Mouse (Mus musculus): ENCODE results near the gene Akap8l. TPM values are rescaled to one million over a fixed set of nuclear protein-coding genes. Genes with fewer than 3 reads are reported as not detected.

Akap8l gene
- polyA plus RNA-seq (2015; fragmentation: Nextera tagmentation; extraction: Ambion mirVana) = 35.4 and 36.9 TPM in 2 replicates

GRCm38 (mm10) chr17:32350382-32350983, at the start of gene Akap8l:
Gene Akap8l, minus strand, starts transcription at chr17:32350607.
- H3K27me3 ChIP-seq = no peaks in the 10 kb centered on the region
- peaks cover 39% of the 10 kb centered on the region for H3K4me1 ChIP-seq (replicated peaks)
- DNase-seq (peak; percentile 98), ATAC-seq (ENCODE audit: low read depth) (peak; percentile 96)
- peak within 1 kb of the TSS; percentile 82 for H3K9ac ChIP-seq
- peak within 1 kb of the TSS; percentile 90 for H3K4me2 ChIP-seq
- H3K9me3 ChIP-seq (replicated peaks) = no peaks in the 10 kb centered on the region
- H3K27ac ChIP-seq = peak within 1 kb of the TSS; percentile 92
- H3K36me3 ChIP-seq = peaks cover 19% of the 10 kb centered on the region
- peak within 1 kb of the TSS; percentile 89 for H3K4me3 ChIP-seq (replicated peaks)
- WGBS (ENCODE audit: insufficient replicate concordance) = under 1% methylated on average over 37 of the region's 37 CpGs

GRCm38 (mm10) chr17:32396266-32396665, 45.9 kb upstream of the Akap8l start:
- H3K9ac ChIP-seq = no peak overlapping the region
- H3K36me3 ChIP-seq = no peaks in the 10 kb centered on the region
- peak overlapping the region; percentile 49 for H3K4me2 ChIP-seq
- WGBS (ENCODE audit: insufficient replicate concordance) = 67% methylated on average over 37 of the region's 37 CpGs
- H3K27ac ChIP-seq = no peak overlapping the region
- DNase-seq = no peak
- H3K9me3 ChIP-seq (replicated peaks) = no peaks in the 10 kb centered on the region
- ATAC-seq (ENCODE audit: low read depth) = no peak
- peak overlapping the region; percentile 18 for H3K4me3 ChIP-seq (replicated peaks)
- H3K4me1 ChIP-seq (replicated peaks) = peaks cover 22% of the 10 kb centered on the region
- peaks cover 46% of the 10 kb centered on the region for H3K27me3 ChIP-seq

- no peak overlapping the region for H3K27ac ChIP-seq
- no peaks in the 10 kb centered on the region for H3K36me3 ChIP-seq
- DNase-seq (no peak), ATAC-seq (ENCODE audit: low read depth) (no peak)
- WGBS (ENCODE audit: insufficient replicate concordance) = 74% methylated on average over 10 of the region's 10 CpGs
- H3K4me1 ChIP-seq (replicated peaks) = peaks cover 29% of the 10 kb centered on the region
- H3K9ac ChIP-seq = no peak overlapping the region
- peaks cover 48% of the 10 kb centered on the region for H3K27me3 ChIP-seq
- no peaks in the 10 kb centered on the region for H3K9me3 ChIP-seq (replicated peaks)
- H3K4me2 ChIP-seq = no peak overlapping the region
- H3K4me3 ChIP-seq (replicated peaks) = no peak overlapping the region
These were observed 43.5 kb upstream of the Akap8l start for GRCm38 (mm10) chr17:32393944-32394343.

- Histone ChIP-seq H3K9ac (peak within 1 kb of the TSS; percentile 81), H3K27me3 (peaks cover 19% of the 10 kb centered on the region), H3K4me2 (peak within 1 kb of the TSS; percentile 100), H3K9me3 (replicated peaks) (no peaks in the 10 kb centered on the region), H3K27ac (peak within 1 kb of the TSS; percentile 81), H3K4me1 (replicated peaks) (peaks cover 48% of the 10 kb centered on the region), H3K4me3 (replicated peaks) (peak within 1 kb of the TSS; percentile 79), H3K36me3 (no peaks in the 10 kb centered on the region)
- WGBS (ENCODE audit: insufficient replicate concordance) = under 1% methylated on average over 24 of the region's 44 CpGs
- ATAC-seq (ENCODE audit: low read depth) (peak; percentile 83), DNase-seq (peak; percentile 85)
These were observed 38.8 kb upstream of the Akap8l start, which contains the start of gene Wiz for GRCm38 (mm10) chr17:32389101-32389659. Gene Wiz, minus strand, starts transcription at chr17:32389439.

- no peaks in the 10 kb centered on the region for H3K9me3 ChIP-seq (replicated peaks)
- ATAC-seq (ENCODE audit: low read depth) (peak; percentile 69), DNase-seq (peak; percentile 53)
- peak overlapping the region; percentile 81 for H3K27ac ChIP-seq
- H3K4me3 ChIP-seq (replicated peaks) = peak overlapping the region; percentile 79
- H3K36me3 ChIP-seq = no peaks in the 10 kb centered on the region
- H3K4me1 ChIP-seq (replicated peaks) = peaks cover 43% of the 10 kb centered on the region
- peak overlapping the region; percentile 100 for H3K4me2 ChIP-seq
- H3K27me3 ChIP-seq = peaks cover 17% of the 10 kb centered on the region
- peak overlapping the region; percentile 81 for H3K9ac ChIP-seq
- WGBS (ENCODE audit: insufficient replicate concordance) = 2% methylated on average over 39 of the region's 39 CpGs
These were observed 38.1 kb upstream of the Akap8l start for GRCm38 (mm10) chr17:32388370-32389100.

- WGBS (ENCODE audit: insufficient replicate concordance) = 62% methylated on average over 7 of the region's 7 CpGs
- Histone ChIP-seq H3K27ac (peak overlapping the region; percentile 81), H3K9ac (peak overlapping the region; percentile 81; the same call in 1 of the 2 replicates), H3K4me1 (replicated peaks) (peaks cover 40% of the 10 kb centered on the region), H3K9me3 (replicated peaks) (no peaks in the 10 kb centered on the region), H3K36me3 (no peaks in the 10 kb centered on the region), H3K4me2 (peak overlapping the region; percentile 100), H3K4me3 (replicated peaks) (peak overlapping the region; percentile 79), H3K27me3 (peaks cover 15% of the 10 kb centered on the region)
- no peak for DNase-seq
- no peak for ATAC-seq (ENCODE audit: low read depth)
These were observed 37.6 kb upstream of the Akap8l start for GRCm38 (mm10) chr17:32387986-32388369.

- no peak for ATAC-seq (ENCODE audit: low read depth)
- peaks cover 35% of the 10 kb centered on the region for H3K4me1 ChIP-seq (replicated peaks)
- WGBS (ENCODE audit: insufficient replicate concordance) = 51% methylated on average over 9 of the region's 9 CpGs
These were observed 36.4 kb upstream of the Akap8l start for GRCm38 (mm10) chr17:32386659-32387432.

GRCm38 (mm10) chr17:32383661-32384060, 33.3 kb upstream of the Akap8l start:
- Histone ChIP-seq H3K4me2 (no peak overlapping the region), H3K4me1 (replicated peaks) (peaks cover 24% of the 10 kb centered on the region), H3K4me3 (replicated peaks) (no peak overlapping the region), H3K27ac (no peak overlapping the region), H3K27me3 (no peaks in the 10 kb centered on the region), H3K9ac (no peak overlapping the region), H3K36me3 (peaks cover 6% of the 10 kb centered on the region; the same call in 1 of the 2 replicates), H3K9me3 (replicated peaks) (no peaks in the 10 kb centered on the region)
- 71% methylated on average over 5 of the region's 5 CpGs for WGBS (ENCODE audit: insufficient replicate concordance)
- no peak for DNase-seq
- no peak for ATAC-seq (ENCODE audit: low read depth)

More at GRCm38 (mm10) chr17:32386659-32387432, 36.4 kb upstream of the Akap8l start:
- no peak overlapping the region for H3K9ac ChIP-seq
- peaks cover 4% of the 10 kb centered on the region; the same call in 1 of the 2 replicates for H3K36me3 ChIP-seq
- H3K27me3 ChIP-seq = 0 out of 2 replicates have a peak, but pooled peaks cover 8% of the 10 kb centered on the region
- no peaks in the 10 kb centered on the region for H3K9me3 ChIP-seq (replicated peaks)
- no peak overlapping the region for H3K4me2 ChIP-seq
- 0 out of 2 replicates have a peak overlapping the region, but pooled peaks have one; percentile 81 for H3K27ac ChIP-seq
- peak; percentile 39 for DNase-seq
- H3K4me3 ChIP-seq (replicated peaks) = no peak overlapping the region

GRCm38 (mm10) chr17:32382576-32382975, 32.2 kb upstream of the Akap8l start:
- peaks cover 19% of the 10 kb centered on the region for H3K4me1 ChIP-seq (replicated peaks)
- no peak overlapping the region for H3K27ac ChIP-seq
- H3K4me3 ChIP-seq (replicated peaks) = no peak overlapping the region
- no peaks in the 10 kb centered on the region for H3K9me3 ChIP-seq (replicated peaks)
- no peak overlapping the region for H3K4me2 ChIP-seq
- no peak for ATAC-seq (ENCODE audit: low read depth)
- no peak for DNase-seq
- H3K36me3 ChIP-seq = peaks cover 14% of the 10 kb centered on the region
- 73% methylated on average over 7 of the region's 7 CpGs for WGBS (ENCODE audit: insufficient replicate concordance)
- no peaks in the 10 kb centered on the region for H3K27me3 ChIP-seq
- no peak overlapping the region for H3K9ac ChIP-seq

- H3K9me3 ChIP-seq (replicated peaks) = no peaks in the 10 kb centered on the region
- peaks cover 20% of the 10 kb centered on the region for H3K4me1 ChIP-seq (replicated peaks)
- no peaks in the 10 kb centered on the region for H3K27me3 ChIP-seq
- H3K9ac ChIP-seq = no peak overlapping the region
- H3K4me2 ChIP-seq = no peak overlapping the region
- DNase-seq = no peak
- no peak overlapping the region for H3K27ac ChIP-seq
- H3K36me3 ChIP-seq = peaks cover 27% of the 10 kb centered on the region
- H3K4me3 ChIP-seq (replicated peaks) = no peak overlapping the region
- WGBS (ENCODE audit: insufficient replicate concordance) = 66% methylated on average over 2 of the region's 2 CpGs
- no peak for ATAC-seq (ENCODE audit: low read depth)
These were observed 28.4 kb upstream of the Akap8l start for GRCm38 (mm10) chr17:32378786-32379185.
